Mouse (Mus musculus): ENCODE results near the gene Gtf3c2. TPM values are rescaled to one million over a fixed set of nuclear protein-coding genes. Genes with fewer than 3 reads are reported as not detected.

Gtf3c2 gene
- total RNA-seq, 2 experiments from 2014 or later, result 58.5 to 66.8 TPM

GRCm38 (mm10) chr5:31197072-31197471 lies 17.1 kb upstream of the Gtf3c2 start:
- no peak for DNase-seq

DNA sequence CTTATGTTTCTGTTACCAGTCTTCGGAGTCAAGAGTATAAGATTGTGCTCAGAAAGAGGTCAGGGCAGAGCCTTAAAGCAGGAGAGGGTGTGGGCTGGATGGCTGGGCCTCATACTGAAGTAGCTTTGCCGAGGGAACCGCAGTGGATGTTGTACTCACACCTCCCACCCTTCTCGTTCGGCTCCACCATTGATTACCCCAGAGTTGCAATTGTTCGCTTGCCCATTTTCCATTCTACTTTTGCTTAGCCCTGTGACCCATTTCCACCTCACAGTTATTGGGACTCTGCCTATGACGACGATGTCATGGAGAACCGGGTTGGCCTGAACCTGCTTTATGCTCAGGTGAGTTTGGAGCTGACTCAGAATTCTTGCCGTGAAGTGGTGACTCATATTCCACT lies 16.3 kb upstream of the Gtf3c2 start:
- DNase-seq, result no peak

GRCm38 (mm10) chr5:31195671-31196070 lies 15.7 kb upstream of the Gtf3c2 start:
- DNase-seq, result no peak

- DNase-seq, result no peak
Measured at GRCm38 (mm10) chr5:31194486-31195485, 14.8 kb upstream of the Gtf3c2 start.

- DNase-seq, result no peak
Measured at GRCm38 (mm10) chr5:31193631-31194281, 13.8 kb upstream of the Gtf3c2 start.

- peak; percentile 100 for DNase-seq
Measured at GRCm38 (mm10) chr5:31192939-31193630, 13.1 kb upstream of the Gtf3c2 start, which contains the start of the genes Snx17 and Eif2b4. Gene Snx17 (plus strand): TSS chr5:31193227. Gene Eif2b4 (minus strand): TSS chr5:31193430.

DNA sequence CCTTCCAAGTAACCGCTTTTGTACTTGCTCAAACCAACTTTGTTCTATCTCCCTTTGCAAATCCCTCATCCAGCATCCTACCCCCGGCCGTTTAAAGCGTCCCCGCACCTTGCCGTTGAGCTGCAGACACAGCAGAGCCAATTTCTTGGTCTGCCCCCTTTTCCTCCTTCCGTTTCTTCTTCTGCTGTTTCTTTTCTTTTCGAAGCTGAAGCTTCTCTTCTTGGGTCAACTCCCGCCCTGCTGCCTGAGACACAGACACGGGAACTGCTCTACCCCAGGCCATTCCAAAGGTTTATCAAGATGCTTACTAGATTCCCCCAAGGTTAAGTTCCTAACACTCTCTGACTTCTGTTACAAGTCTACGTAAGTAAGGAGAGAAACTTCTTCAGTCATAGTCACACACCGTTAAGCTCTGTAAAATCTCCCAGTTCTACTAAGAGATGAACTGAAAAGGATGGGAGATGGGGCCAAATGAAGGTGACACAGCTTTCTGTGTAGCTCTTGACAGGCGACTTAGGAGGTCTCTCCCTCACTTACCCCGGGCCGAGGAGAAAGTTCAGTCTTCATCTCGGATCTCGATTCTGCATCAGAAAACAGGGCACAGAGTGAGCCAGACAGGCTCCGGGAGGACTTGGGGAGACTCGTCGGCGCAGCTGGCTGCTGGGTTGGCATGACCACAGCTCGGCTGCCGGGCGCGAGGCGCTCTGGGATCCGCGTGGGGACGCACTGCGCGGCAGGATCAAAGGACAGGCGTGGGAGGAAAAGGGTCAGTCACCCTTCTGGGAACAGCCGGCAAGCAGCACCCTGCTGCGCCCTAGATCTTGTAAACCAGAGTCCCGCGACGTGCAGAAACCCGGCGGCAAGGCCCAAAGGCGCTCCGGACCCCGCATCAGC lies 12.3 kb upstream of the Gtf3c2 start:
- no peak for DNase-seq

- DNase-seq, result no peak
Measured at GRCm38 (mm10) chr5:31190201-31190600, 10.3 kb upstream of the Gtf3c2 start.

DNA sequence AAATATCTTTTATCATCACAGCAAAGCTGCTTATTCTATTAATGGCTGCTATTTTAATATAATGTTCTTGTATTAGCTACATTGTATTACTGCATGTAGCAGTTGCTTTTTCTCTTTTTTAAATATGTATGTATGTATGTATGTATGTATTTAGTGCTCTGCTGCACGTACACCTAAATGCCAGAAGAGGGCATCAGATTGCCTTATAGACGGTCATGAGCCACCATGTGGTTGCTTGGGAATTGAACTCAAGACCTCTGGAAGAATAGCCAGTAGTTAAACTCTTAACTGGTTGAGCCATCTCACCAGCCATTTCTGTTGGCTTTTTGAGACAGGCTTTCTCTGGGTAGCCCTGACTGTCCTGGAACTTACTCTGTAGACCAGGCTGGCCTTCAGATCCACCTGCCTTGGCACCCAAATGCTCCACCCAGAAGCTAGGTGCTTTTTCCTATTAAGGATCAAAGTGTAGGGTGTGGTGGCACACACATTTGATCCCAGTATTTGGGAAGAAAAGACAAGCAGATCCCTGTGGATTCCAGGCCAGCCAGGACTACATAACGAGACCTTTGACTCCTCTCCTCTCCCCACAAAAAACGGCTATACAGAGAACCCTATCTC lies 8.4 kb upstream of the Gtf3c2 start:
- no peak for DNase-seq

DNA sequence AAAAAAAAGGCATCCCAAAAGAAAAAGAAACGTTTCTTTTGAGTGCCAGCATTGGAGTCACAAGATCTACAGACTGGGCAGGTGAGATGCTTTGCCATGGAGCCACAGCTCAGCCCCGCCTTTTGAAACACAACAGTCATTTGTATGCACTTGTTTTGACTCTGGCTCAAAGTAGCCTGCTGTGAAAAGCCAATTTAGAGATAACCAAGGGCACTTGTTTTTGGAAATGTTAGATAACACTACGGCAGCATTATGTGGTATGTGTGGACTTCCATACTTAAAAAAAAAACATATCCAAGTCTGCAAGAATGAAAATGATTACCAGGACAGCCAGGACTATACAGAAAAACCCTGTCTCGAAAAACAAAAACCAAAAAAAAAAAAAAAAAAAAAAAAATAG lies 3.7 kb upstream of the Gtf3c2 start:
- no peak for DNase-seq

- no peak for DNase-seq
Measured at GRCm38 (mm10) chr5:31181183-31181770, 1.3 kb upstream of the Gtf3c2 start.

DNA sequence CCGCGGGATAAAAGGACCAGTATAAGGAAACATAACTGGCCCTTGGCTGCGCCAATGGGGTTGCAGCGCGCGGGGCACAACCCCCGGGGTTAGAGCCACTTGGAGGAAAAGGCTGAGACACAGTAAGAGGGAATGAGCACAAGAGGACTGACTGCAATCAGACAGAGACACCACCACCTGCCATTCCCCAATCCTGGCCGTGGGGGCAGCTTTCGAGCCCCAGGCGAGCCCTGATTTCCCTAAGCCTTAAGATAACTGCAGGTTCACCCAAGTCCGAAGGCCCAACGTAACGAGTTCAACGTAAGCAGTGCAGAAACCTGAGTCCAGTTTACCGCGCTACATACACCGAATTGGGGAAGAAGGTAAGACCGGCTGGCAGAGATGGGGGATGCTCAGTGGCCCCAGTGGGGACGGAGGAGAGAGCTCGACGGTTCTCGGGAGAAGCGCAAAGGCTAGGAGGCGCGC lies 611 bp downstream of the Gtf3c2 start:
- no peak for DNase-seq

- no peak for DNase-seq
Measured at GRCm38 (mm10) chr5:31168630-31169029, 11.3 kb downstream of the Gtf3c2 start.

GRCm38 (mm10) chr5:31164878-31165277 lies 15.1 kb downstream of the Gtf3c2 start:
- no peak for DNase-seq

DNA sequence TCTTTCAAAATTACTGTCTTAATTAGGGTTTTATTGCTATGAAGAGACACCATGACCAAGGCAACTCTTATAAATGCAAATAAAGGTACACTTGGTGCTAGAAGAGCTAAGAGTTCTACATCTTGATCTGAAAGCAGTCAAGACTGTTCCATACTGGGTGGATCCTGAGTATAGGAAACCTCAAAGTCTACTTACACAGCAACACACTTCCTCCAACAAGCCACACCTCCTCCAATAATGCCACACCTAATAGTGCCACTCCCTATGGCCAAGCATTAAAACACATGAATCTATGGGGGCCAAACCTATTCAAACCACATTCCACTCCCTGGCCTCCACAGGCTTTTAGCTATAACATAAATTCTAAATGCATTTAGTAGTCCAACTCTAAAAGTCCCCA lies 17.5 kb downstream of the Gtf3c2 start:
- no peak for DNase-seq

GRCm38 (mm10) chr5:31154152-31154553 lies 25.8 kb downstream of the Gtf3c2 start, which contains the start of gene Mpv17:
Gene Mpv17 (minus strand): TSS chr5:31154251.
- peak; percentile 80 to 83 for DNase-seq

GRCm38 (mm10) chr5:31153516-31154151 lies 26.3 kb downstream of the Gtf3c2 start:
- no peak for DNase-seq

GRCm38 (mm10) chr5:31151746-31152145 lies 28.2 kb downstream of the Gtf3c2 start:
- no peak for DNase-seq

GRCm38 (mm10) chr5:31149781-31150180 lies 30.2 kb downstream of the Gtf3c2 start:
- DNase-seq, result no peak

DNA sequence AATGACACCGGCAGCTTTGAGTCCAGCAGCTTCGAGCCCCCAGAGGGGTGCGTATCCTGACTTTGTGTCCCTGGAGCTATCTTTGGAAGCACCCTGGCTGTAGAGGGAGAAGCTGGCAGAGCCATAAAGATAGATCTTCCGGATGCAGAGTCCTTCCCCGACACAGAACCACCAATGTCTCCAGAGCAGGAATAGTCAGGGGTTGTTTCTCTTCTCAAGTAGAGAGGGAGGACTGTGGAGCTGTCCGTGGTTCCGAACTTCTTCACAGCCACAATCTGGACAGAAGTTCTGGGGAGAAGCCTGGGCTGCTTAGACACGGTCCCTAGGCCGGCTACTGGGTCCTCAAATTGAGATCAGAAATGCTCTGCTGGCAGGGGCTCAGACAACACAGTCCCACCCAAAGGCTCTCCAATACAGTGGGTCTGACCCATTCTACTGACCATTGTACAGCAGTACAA lies 40.9 kb downstream of the Gtf3c2 start:
- no peak for DNase-seq

Data from layer of hippocampus, postnatal 36 days (tissue).